Mouse (Mus musculus) right cerebral cortex, postnatal 25 days (tissue): ENCODE data around the gene Iqca.
A peak's percentile ranks its signal among the peaks of the same experiment; 100 is the strongest.

Experiments
- DNase-seq: peaks from one replicate; pipeline ENCODE4 v3.0.0; 2022

The Iqca gene

DNA sequence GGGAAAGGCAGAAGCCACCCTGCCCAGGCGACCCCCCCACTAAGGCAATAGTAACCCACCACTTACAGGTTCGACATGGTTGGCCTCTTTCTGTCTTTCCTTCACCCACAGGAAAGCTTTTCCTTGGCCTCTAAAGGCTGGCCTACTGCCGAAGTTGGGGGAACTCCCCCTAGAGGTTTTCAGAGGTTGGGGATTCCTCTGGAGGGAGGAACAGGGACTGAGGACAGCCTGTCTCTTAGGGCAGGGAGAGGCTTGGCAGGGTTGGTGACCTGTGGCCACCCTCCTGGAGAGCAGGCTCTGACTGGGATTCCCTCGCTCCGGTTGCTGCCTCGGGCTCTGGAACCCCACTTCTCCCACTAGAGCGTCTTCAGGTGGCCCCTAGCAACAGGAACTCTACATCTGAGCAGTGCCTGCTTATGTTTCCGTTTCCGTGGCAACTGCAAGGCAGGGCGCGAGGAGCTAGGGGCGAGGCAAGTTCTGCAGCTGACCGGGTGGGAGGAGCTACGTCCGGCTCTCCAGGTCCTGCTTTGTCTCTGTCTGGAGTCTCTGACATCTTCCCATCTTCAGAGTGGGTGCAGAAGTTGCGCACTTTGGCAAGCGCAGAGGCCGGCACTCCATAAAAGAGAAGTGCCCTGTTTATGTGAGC is at the start of gene Iqca:
Gene Iqca, minus strand, starts transcription at position 303 of the 646 bp plus-strand sequence.
- DNase-seq: peak; percentile 77

DNA sequence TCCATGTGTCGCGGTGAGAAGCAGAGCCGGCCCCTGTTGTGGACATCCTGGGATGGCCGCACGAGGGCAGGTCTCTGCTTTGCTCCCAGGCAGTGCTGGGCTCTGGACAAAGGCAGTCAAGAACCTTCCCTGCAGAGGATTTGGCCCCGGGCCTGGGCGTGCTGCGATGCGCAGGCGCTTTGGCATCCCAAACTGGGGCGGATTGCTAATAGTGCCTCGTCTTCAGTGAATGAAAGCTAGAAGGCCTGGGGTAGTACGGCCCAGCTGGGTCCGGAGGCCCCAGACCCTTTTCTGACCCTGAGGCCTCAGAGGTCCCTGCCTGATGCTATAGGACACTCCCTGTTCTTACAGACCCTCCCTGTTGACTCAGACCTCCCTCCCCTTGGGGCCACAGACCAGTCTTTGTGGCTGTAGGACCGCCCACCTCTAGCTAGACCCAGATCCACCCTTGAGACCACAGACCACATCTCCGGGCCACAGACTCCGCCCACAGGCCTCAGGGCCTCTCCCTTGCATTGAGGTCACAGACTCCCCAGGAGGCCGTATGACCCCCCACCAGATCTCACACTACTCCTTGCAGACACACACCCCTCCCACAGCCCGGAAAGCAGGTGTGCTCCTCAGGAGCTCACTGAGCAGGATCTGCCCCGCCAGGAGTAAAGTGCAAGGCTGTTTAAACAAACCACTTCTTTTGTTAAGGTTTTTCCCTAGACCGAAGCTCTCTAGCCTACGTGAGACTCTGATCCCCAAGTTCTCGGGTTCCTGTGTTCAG is 49.2 kb upstream of the Iqca start:
- peak; percentile 34 for DNase-seq

DNA sequence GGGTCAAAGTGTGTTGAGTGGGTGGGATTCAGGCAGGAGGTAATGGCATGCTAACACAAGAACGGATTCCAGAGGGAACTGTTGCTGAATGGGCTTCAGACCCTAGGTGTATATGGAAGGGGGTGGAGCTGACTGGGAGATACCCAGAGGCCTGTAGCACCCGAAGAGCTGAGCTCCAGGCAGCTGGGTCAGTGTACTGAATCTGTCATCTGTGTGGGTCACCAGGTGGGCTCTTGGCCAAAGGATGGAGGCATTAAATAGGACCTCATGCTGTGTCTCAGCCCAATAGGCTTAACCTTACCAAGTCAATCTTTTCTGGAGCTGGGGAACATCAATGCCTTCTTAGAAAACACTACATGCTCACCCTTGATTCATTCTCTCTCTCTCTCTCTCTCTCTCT is 48.5 kb upstream of the Iqca start:
- no peak for DNase-seq

- DNase-seq: no peak
These were observed 48.0 kb upstream of the Iqca start for GRCm38 (mm10) chr1:90201246-90201645.

DNA sequence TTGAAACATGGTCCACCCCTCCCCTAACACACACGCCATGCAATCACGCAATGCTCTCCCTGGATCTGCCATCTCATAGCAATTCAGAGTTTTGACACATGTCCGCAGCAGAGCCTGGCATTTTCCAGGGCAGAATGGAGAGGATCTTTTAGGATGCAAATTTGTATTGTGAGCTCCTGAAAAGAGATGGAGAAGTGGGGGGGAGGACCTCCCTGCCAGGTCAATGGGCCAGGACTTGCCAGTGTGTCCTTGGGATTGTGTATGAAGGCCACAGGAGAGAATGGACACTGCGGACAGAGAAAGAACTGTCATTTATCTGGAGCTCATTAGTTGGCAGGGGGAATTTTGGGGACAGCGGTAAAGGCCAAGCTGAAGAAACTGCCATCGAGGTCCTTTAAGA is 35.8 kb upstream of the Iqca start:
- no peak for DNase-seq

DNA sequence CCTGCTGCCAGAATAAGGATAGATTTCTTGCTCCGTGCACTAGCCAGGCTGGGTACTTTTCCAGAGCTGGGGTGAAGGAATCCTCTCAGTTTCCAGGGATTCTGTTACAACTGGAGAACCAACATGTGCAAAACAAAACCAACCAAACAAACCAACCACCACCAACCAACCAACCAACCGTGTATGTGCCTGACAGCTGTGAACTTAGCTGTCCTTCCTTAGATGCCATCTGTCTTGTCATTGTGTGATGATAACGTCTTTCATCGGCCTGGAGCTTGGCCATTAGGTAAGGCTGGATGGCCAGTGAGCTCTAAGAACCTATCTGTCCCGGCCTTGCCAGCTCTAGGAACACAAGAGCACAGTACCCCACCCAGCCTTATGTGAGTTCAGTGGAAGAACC is 33.7 kb upstream of the Iqca start:
- DNase-seq: no peak

- DNase-seq: no peak
These were observed 33.0 kb upstream of the Iqca start for GRCm38 (mm10) chr1:90186173-90186572.

DNA sequence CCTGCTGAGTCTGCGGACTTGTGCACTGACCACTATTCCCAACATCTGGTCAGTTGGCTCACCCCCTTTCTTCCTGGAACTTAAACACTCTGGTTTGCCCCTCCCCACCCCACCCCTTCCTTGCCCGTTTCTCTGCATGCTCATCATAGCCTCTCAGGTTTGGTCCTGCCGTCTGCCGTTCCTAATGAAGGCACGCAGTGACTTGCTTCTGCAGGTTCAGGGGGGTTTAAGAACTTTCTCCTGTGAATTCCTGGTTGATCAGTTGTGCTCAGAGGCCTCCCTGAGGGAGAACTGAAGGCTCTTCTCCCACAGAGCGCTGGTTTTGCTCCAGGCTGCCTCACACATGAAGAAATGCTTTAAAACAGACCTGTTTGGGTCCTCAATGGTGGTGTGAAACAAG is 30.4 kb upstream of the Iqca start:
- DNase-seq: no peak

- DNase-seq: no peak
These were observed 29.3 kb upstream of the Iqca start for GRCm38 (mm10) chr1:90182521-90182920.

- no peak for DNase-seq
These were observed 27.9 kb upstream of the Iqca start for GRCm38 (mm10) chr1:90180966-90181699.

DNA sequence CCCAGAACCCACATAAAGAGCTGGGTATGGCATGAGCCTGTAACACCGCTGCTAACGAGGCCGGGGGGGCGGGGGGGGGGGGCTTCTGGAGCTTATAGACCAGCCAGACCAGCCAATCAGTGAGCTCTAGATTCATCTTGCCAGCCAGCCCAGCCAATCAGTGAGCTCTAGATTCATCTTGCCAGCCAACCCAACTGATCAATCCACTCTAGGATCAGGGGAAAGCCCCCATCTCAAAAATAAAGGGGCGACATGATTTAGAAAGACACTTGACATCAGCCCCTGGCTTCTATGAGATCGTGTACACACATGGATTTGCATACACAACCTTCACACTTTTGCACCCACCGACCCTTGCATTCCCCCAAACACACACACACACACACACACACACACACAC is 27.3 kb upstream of the Iqca start:
- no peak for DNase-seq

DNA sequence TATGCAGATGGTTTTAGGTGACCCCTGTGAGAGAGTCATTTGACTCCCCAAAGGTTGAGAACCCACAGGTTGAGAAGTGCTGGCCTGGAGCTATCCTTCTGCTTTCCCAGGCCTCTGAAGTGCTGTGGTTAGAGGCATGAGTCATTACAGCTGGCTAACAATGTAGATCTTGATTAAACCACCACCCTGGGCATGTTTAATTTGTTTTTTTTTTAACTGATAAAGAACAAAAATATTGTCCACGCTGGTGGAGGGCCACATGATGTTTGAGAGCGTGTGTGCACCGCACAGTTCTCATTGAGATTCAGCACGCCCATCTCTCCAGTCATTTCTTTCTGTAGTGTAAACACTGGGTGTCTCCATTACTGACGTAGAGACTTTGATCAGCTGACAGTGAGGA is 24.8 kb upstream of the Iqca start:
- no peak for DNase-seq

DNA sequence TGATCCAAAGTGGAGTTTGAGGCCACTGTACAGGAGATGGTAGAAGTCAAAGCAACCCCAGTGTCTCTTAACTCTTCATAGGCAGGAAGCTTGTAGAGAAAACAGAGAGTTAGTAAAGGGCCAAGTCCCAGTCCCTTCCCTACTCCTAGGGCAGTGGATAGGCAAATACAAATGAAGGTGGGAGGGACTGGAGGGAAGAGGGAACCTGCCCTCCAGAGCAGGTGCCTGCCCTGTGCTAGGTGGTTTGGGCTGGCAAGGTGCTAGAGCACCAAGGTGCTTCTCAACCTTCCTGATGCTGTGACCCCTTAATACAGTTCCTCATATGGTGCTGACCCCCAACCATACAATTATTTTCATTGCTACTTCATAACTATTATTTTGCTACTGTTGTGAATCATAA is 24.4 kb upstream of the Iqca start:
- no peak for DNase-seq

DNA sequence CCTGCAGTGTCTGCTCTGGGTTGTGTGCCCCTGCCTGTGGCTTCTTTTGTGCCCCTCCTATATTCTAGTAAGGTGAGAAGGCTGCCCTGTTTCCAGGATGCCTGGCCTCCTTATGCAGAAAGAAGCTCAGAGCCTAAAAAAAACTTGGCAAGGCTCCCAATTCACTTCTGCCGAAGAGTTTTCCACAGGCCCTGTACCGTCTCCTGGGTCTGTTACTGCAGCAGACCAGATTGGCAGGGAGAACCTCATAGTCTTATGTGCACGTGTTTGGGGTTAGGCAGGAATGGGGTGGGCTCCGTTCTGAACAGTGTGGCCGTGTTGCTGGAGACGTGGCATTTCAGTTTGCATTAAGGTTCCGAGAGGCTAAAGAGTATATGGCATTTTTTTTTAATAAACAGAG is 23.0 kb upstream of the Iqca start:
- no peak for DNase-seq

DNA sequence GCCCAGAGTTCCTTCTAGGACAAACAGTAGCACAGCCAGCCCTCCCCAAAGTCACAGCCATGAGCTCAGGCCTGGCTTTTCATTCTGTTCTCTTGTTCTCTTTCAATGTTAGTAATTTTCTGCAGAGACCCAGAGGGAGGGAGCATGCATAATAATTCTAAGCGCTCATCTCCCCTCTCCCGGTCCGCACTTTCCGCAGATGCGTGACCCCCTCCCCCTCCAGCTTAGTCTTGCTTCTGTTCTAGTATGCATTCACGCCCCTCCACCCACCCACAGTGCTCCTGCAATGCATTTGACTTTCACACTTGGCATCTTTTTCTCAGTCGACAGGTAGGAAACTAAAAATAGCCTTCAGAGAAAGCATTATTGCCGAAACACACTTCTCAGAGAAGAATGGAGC is 21.1 kb upstream of the Iqca start:
- DNase-seq: no peak

DNA sequence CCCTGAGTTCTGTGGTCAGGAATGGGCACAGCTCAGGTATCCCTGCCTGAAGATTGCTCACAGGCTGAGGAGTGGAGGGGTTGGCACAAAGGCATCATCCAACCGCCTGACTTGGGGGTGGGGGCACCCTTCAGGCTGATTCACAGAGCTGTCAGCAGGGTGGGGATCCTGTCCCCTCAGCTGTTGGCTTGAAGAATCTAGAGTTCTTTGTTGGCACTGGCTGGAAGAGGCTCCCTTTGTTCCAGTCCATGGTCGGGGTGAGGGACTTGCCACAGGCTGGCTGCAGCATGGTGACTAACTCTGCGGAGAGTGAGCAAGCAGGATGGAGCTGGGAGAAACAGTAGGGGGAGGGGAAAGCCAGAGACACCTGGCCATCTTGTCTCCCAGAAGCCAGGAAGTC is 11.1 kb upstream of the Iqca start:
- DNase-seq: no peak

DNA sequence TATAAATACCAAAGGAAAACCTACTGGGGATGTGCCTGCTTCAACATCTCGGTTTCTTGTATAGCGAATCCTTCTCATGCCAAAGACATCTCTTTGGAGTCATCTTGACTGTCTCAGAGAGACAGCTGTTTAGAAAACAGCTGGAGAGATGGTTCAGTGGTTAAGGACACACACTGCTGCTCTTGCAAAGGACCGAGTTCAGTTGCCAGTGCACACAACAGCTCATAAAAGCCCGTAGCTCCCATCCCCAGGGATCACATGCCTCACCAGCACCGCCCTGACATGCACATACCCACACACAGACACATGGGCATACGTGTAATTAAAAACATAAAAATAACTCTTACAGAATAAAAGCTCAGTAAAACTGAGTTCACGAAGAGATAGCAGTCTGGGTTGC is 10.0 kb upstream of the Iqca start:
- no peak for DNase-seq

- no peak for DNase-seq
These were observed 9.2 kb upstream of the Iqca start for GRCm38 (mm10) chr1:90162379-90162857.

GRCm38 (mm10) chr1:90161623-90162022 is 8.4 kb upstream of the Iqca start:
- no peak for DNase-seq

- no peak for DNase-seq
These were observed 6.7 kb upstream of the Iqca start for GRCm38 (mm10) chr1:90159927-90160326.

DNA sequence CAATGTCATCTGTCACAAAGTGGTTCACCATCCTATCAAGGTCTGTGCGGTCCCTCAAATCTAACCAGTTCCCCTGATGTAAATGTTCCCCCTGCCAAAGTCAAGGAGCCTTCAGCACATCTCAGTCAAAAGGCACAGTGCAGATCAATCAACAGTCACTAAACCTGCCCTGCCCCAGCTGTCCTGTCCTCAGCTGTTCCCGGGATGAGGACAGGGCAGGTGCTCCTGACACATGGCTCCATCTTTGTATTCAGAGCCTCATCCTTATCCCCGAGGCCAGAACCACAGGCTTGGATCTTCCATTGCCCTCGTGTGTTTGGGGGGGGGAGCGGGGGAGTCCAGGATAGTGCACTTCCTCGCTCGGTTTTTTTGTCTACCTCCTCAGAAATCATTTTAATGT is 3.4 kb upstream of the Iqca start:
- DNase-seq: no peak

DNA sequence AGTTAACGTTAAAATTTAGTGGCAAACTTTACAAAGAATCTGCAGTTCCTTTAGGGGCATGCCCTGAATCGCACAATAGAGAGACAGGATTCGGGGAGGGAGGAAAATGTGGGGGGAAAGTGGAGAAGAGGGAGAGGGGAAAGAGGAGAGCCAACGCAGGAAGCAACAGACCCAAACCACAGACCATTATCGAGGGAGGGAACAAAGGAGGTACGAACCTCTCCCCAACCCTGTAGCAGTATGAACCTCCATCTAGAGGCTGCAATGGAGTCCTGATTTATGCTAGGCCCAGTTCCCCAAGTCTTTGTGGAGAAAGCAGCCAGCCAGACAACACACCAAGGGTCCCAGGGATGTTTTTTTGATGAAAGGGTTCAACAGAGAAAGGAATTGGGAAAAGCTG is 586 bp upstream of the Iqca start:
- no peak for DNase-seq

- DNase-seq: no peak
These were observed 13.5 kb downstream of the Iqca start for GRCm38 (mm10) chr1:90139729-90140128.

DNA sequence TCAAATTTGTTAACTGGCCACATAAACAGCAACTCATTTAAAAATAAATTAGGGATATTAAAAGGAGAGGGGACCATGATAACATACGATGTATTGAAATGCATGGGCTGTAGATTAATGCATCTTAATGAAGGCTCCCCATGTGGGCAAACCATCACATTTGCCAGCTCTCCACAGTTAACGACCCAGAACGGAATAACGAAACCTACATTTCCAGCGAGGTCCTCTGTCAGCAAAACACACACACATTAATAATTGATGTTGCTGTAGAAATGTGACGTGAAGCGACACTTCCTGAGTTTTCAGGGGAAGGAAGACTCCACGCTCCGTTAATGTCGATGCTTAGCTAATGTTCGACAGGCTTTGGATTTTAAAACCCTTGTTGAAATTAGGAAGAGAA is 20.8 kb downstream of the Iqca start:
- no peak for DNase-seq
